Mouse (Mus musculus): Measurements from ENCODE around the gene Gpam.

The Gpam gene

DNA sequence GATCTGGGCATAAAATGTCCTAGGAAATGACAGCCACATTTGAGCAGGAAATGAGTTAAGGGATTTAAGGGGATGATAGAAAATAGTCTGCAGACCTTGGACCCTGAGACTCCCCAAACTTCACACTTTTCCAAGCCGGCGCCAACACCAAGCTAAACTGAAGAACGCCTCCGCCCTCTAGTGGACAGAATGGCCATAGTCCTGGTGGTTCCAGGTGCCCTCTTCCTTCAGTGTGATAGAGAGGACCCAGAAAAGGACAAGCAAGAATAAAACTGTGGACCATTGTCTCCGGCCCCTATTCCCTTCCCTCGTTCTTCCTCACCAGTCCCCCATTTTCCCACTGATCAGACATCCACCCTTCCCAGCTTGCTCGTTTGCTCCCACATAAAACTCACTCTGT, 66.1 kb downstream of the Gpam start:
- DNase-seq (ENCODE audit: low spot score): peak; percentile 41

GRCm38 (mm10) chr19:55057483-55057882, 69.6 kb downstream of the Gpam start:
- DNase-seq (ENCODE audit: low spot score): no peak

DNA sequence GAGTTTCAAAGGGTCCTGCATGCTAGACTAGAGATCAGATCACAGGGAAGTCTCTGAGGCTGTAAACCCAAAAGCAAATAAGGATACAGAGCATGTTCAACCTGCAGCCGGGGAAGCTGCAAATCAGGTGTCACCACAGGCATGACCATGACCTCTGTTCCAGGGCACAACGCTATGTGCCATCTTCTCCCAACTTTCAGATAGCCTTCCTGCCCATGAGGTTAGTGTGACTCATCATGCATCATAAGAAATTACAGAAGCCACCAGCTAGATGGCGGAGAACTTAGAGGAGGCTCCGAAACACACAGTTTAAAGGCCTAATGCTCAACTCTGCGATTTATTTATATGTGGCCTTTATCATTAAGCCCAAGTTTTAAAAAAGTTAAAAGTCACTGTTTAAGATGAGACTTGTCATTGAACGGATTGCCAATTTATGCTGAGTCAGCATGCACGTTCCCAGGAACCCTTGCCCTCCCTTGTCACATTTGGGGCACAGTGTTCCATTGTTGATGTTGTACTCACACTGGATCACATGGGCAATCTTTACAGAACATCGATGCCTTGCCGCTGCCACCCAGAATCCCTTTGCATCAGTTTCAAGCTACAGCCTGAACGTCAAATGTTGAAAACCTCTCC, 71.3 kb downstream of the Gpam start:
- DNase-seq (ENCODE audit: low spot score): no peak

- no peak for DNase-seq (ENCODE audit: low spot score)
Measured at GRCm38 (mm10) chr19:55053163-55053562, 73.9 kb downstream of the Gpam start.

GRCm38 (mm10) chr19:55037406-55037805, 89.6 kb downstream of the Gpam start:
- no peak for DNase-seq (ENCODE audit: low spot score)

DNA sequence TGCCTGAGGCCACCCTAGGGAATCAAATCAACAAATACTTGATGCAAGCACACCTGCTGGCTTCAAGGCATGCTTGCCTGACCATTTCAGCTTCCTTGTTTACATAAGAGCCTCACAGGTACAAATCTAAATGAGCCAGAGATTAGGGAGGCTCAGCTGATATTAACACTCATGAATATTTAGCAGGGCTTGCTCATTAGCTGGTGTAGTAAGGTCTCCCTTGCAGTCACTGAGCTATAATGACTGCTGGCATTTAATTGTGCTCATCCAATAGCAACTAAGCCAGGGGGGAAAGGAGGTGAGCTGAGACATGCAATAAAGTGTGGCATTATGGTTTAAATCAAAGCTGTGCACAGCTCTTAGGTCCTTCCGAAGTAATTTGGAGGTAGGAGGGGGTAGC, 108.2 kb downstream of the Gpam start:
- DNase-seq (ENCODE audit: low spot score): no peak
